Mouse (Mus musculus): ENCODE data around the gene Hist1h4n. TPM values are rescaled to one million over a fixed set of nuclear protein-coding genes. Genes with fewer than 3 reads are reported as not detected.
"Not testable (repeated sequence)": the region's sequence is repeated elsewhere in the genome, so short reads cannot be mapped to it uniquely, and the experiment has no call there.

The Hist1h4n gene
- polyA plus RNA-seq, 1 experiment: 38.8 TPM

DNA sequence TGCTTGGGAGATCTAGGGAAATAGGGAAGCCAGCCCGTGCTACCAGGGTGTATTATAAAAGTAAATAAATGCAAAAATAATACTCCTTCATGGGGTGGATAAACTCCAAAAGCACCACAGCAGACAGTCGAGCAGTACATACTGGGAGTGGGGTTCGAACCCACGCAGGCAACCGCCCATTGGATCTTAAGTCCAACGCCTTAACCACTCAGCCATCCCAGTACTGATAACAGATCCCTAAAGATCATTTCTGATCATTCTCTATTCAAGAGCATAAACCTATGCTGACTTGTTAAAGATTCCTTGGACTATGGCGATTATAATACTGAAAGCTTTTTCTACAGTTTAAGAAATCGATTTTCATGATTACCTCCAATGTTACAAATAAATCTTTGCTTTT lies 15.9 kb upstream of the Hist1h4n start:
- no peaks in the 10 kb centered on the region for H3K36me3 ChIP-seq (ENCODE audit: control insufficient read depth, insufficient read depth, low read length)
- TF ChIP-seq CTCF (IDR thresholded peaks at IDR 0.05; ENCODE audit: control insufficient read depth, insufficient read depth, insufficient replicate concordance, low read depth, low read length): no peak
- TF ChIP-seq POLR2A (IDR thresholded peaks at IDR 0.05; ENCODE audit: control insufficient read depth, low read depth, low read length): no peak
- H3K27ac ChIP-seq (ENCODE audit: control insufficient read depth, insufficient read depth, low read depth, low read length): no peak overlapping the region
- H3K4me3 ChIP-seq (ENCODE audit: control insufficient read depth, low read depth, low read length): no peak overlapping the region
- no peaks in the 10 kb centered on the region for H3K27me3 ChIP-seq (ENCODE audit: control insufficient read depth, insufficient read depth, low read length)
- H3K4me1 ChIP-seq (ENCODE audit: control insufficient read depth, insufficient read depth, low read length): no peaks in the 10 kb centered on the region

DNA sequence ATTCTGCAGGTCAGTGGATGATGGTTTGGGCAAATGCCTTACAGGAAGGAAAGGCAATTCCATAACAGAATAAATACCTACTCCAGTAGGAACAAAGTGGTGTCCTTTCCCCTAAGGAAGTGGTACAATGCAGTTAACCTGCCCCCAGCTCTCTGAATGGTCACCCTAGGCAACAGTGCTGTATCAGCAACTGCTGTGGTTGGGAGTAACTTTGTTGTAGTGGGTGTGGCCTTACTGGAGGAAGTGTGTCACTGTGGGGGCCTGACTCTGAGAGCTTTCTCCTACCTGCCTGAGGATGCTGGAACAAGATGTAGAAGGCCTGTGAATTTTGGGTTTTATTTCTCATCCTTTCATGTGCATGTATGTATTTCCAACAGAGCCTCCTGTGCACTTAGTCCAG lies 14.4 kb upstream of the Hist1h4n start:
- not testable (repeated sequence) for H3K27me3 ChIP-seq (ENCODE audit: control insufficient read depth, insufficient read depth, low read length); H3K36me3 ChIP-seq (ENCODE audit: control insufficient read depth, insufficient read depth, low read length); H3K4me1 ChIP-seq (ENCODE audit: control insufficient read depth, insufficient read depth, low read length); H3K27ac ChIP-seq (ENCODE audit: control insufficient read depth, insufficient read depth, low read depth, low read length); H3K4me3 ChIP-seq (ENCODE audit: control insufficient read depth, low read depth, low read length)

DNA sequence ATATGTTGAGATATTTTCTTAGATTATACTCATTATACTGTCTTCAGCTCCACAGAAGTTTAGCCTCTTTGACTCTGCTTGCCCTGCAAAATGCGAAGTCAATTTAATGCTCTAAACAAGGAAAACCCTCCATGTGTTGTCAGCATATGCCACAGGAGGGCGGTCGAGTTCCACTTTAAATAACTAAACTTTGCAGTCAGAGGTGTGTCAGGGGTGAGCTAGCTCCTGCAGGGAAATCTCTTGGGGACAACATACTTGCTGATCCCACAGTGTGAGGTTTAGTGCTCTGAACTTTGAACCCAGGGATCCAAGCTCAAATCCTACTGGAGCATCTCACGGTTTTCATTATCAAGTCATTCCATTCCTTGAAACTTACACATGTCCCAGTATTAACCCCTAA lies 8.5 kb upstream of the Hist1h4n start:
- H3K27ac ChIP-seq (ENCODE audit: control insufficient read depth, insufficient read depth, low read depth, low read length); H3K27me3 ChIP-seq (ENCODE audit: control insufficient read depth, insufficient read depth, low read length); H3K36me3 ChIP-seq (ENCODE audit: control insufficient read depth, insufficient read depth, low read length); H3K4me3 ChIP-seq (ENCODE audit: control insufficient read depth, low read depth, low read length); H3K4me1 ChIP-seq (ENCODE audit: control insufficient read depth, insufficient read depth, low read length): not testable (repeated sequence)

DNA sequence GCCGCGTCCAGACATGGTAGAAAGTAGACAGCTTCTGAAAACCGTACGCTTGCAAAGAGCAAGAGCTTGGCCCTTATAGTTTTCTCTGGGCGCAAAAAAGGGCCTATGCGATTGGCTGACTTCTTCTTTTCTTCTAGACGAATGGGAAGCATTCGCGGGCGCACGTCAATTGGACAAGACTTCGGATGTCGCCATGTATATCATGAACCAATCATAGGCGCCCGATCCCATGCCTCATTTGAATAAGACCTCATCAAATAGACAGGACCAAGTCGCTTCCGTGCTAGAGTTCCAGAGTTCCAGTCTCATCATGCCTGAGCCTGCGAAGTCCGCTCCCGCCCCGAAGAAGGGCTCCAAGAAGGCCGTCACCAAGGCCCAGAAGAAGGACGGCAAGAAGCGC lies 1.5 kb upstream of the Hist1h4n start, which contains the start of the genes Hist1h2ap and Hist1h2br:
Hist1h2ap (minus strand) TSS at position 47 of the 400 bp plus-strand sequence.
Hist1h2br (plus strand) TSS at position 283 of the 400 bp plus-strand sequence.
- H3K27me3 ChIP-seq (ENCODE audit: control insufficient read depth, insufficient read depth, low read length); H3K36me3 ChIP-seq (ENCODE audit: control insufficient read depth, insufficient read depth, low read length); H3K27ac ChIP-seq (ENCODE audit: control insufficient read depth, insufficient read depth, low read depth, low read length); H3K4me1 ChIP-seq (ENCODE audit: control insufficient read depth, insufficient read depth, low read length); H3K4me3 ChIP-seq (ENCODE audit: control insufficient read depth, low read depth, low read length): not testable (repeated sequence)

DNA sequence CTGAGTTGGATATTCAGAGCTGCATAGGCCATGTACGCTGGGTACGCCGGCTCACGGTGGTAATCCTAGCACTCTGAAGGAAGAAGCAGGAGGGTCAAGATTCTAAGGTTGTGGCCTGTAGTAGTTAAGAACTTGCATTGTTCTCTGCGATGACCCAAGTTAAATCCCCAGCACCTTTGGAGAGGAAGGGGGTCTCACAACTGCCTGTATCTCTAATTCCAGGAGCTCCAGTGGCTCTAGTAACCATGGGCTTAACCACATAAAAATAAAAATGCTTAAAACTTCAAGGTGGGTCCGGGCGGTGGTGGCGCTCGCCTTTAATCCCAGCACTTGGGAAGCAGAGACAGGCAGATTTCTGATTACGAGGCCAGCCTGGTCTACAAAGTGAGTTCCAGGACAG lies 1.7 kb downstream of the Hist1h4n start:
- TF ChIP-seq CTCF (IDR thresholded peaks at IDR 0.05; ENCODE audit: control insufficient read depth, insufficient read depth, insufficient replicate concordance, low read depth, low read length): no peak
- no peak for TF ChIP-seq POLR2A (IDR thresholded peaks at IDR 0.05; ENCODE audit: control insufficient read depth, low read depth, low read length)
- no peaks in the 10 kb centered on the region for H3K27me3 ChIP-seq (ENCODE audit: control insufficient read depth, insufficient read depth, low read length)
- 0 out of 2 replicates have a peak overlapping the region, but pooled peaks have one; percentile 44 for H3K27ac ChIP-seq (ENCODE audit: control insufficient read depth, insufficient read depth, low read depth, low read length)
- no peak overlapping the region for H3K4me3 ChIP-seq (ENCODE audit: control insufficient read depth, low read depth, low read length)
- no peaks in the 10 kb centered on the region for H3K36me3 ChIP-seq (ENCODE audit: control insufficient read depth, insufficient read depth, low read length)
- H3K4me1 ChIP-seq (ENCODE audit: control insufficient read depth, insufficient read depth, low read length): no peaks in the 10 kb centered on the region; the same call in 1 of the 2 replicates

DNA sequence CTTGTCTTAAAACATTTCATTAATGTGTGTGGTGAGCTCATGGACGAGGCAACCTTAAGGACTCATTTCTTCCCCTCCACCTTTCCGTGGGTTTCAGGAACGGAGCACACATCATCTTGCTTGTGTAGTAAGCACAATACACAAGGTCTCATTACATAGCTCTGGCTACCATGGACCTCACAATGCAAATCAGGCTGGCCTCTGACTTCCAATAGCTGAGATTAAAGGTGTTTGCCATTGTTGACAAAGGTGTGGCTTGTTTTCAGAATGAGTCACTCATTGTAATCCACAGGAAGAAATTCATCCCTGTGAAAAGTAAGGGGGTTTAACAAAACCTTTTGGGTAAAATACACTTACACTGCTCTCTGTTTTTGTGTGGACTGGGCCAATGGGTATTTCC lies 3.5 kb downstream of the Hist1h4n start:
- no peaks in the 10 kb centered on the region for H3K27me3 ChIP-seq (ENCODE audit: control insufficient read depth, insufficient read depth, low read length)
- H3K4me3 ChIP-seq (ENCODE audit: control insufficient read depth, low read depth, low read length): no peak overlapping the region
- H3K36me3 ChIP-seq (ENCODE audit: control insufficient read depth, insufficient read depth, low read length): no peaks in the 10 kb centered on the region
- TF ChIP-seq POLR2A (IDR thresholded peaks at IDR 0.05; ENCODE audit: control insufficient read depth, low read depth, low read length) (no peak), CTCF (IDR thresholded peaks at IDR 0.05; ENCODE audit: control insufficient read depth, insufficient read depth, insufficient replicate concordance, low read depth, low read length) (no peak)
- no peak overlapping the region for H3K27ac ChIP-seq (ENCODE audit: control insufficient read depth, insufficient read depth, low read depth, low read length)
- H3K4me1 ChIP-seq (ENCODE audit: control insufficient read depth, insufficient read depth, low read length): no peaks in the 10 kb centered on the region; the same call in 1 of the 2 replicates

DNA sequence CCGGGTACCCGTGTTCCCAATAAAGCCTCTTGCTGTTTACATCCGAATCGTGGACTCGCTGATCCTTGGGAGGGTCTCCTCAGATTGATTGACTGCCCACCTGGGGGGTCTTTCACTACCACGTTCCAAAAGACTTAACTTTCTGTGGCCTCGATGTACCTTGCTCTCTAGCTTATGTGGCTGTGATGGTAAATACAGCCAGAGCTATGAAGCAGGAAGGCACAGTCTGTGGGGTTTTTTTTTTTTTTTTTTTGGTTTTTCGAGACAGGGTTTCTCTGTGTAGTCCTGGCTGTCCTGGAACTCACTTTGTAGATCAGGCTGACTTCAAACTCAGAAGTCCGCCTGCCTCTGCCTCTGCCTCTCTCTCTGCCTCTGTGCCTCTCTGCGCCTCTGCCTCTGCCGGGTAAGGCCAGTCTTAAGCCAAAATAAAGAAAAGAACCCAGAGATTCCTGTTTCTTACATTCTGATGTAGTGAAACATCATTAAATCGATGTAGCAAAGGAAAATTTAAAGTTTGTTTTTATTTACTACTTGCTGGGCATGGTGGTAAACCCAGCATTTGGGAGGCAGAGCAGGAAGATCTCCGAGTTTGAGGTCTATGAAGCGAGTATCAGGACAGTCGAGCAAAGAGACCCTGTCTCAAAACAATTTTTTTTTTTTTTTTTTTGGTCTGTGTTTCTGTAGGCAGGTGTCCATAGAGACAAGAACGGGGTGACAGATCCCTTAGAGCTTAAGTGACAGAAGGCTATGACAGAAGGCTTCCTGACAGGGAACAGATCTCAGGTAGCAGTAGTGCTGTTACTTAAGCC lies 11.7 kb downstream of the Hist1h4n start:
- H3K4me3 ChIP-seq (ENCODE audit: control insufficient read depth, low read depth, low read length); H3K36me3 ChIP-seq (ENCODE audit: control insufficient read depth, insufficient read depth, low read length); H3K27ac ChIP-seq (ENCODE audit: control insufficient read depth, insufficient read depth, low read depth, low read length); H3K4me1 ChIP-seq (ENCODE audit: control insufficient read depth, insufficient read depth, low read length); H3K27me3 ChIP-seq (ENCODE audit: control insufficient read depth, insufficient read depth, low read length): not testable (repeated sequence)

DNA sequence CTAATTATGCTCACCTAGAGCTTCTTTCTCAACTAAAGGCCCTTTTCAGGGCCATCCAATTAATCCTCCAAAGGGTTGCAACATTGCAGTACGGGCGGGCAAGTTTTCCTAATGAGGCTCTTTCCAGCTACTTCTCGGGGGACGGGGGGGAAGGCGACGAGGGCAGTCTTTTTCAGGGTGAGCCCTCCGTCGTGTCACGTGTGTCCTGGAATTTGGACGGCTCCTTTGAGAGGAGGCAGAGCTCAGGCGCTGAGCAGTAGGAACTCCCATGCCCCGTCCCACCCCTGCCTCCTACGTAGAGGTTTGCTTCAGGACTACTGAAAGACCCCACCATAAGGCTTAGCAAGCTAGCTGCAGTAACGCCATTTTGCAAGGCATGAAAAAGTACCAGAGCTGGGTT lies 19.9 kb downstream of the Hist1h4n start:
- not testable (repeated sequence) for H3K27ac ChIP-seq (ENCODE audit: control insufficient read depth, insufficient read depth, low read depth, low read length); H3K4me1 ChIP-seq (ENCODE audit: control insufficient read depth, insufficient read depth, low read length)

DNA sequence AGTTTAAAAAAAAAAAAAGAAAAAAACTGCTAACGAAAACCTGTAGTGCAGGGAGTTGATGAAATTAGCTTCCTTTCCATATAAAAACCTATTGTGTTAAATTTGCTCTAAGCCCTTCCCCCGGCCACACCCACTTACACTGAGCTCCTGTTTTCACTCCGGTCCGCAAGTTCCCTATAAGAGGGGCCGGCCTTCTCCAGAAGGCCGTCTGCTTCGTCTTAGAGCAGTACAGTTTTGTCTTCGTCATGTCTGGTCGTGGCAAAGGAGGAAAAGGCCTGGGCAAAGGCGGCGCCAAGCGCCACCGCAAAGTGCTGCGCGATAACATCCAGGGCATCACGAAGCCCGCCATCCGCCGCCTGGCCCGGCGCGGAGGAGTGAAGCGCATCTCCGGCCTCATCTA lies 20.5 kb downstream of the Hist1h4n start, which contains the start of gene Hist1h4m:
Hist1h4m (plus strand) TSS at position 208 of the 400 bp plus-strand sequence.
- not testable (repeated sequence) for H3K4me3 ChIP-seq (ENCODE audit: control insufficient read depth, low read depth, low read length)

More for the DNA sequence above, 19.9 kb downstream of the Hist1h4n start:
- H3K36me3 ChIP-seq (ENCODE audit: control insufficient read depth, insufficient read depth, low read length); H3K27me3 ChIP-seq (ENCODE audit: control insufficient read depth, insufficient read depth, low read length); H3K4me3 ChIP-seq (ENCODE audit: control insufficient read depth, low read depth, low read length): not testable (repeated sequence)

DNA sequence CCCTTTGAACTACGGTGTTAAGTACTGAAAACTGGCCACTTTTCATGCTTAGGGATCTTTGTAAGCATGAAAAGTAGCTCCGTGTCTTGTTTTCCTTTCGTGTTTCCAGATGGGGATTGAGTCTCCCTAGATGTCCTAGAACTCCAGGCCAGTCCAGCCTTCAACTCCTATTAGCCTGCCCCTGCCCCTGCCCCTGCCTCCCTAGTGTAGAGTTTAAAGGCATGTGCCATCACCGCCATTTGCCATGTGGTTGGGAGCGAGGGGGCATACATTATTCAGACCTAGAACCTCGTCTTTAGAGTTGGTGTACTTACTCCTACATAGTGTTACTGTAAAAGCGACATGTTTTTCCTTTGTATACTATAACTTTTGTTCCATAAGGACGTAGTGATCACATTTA lies 20.9 kb downstream of the Hist1h4n start:
- H3K4me1 ChIP-seq (ENCODE audit: control insufficient read depth, insufficient read depth, low read length); H3K27ac ChIP-seq (ENCODE audit: control insufficient read depth, insufficient read depth, low read depth, low read length); H3K27me3 ChIP-seq (ENCODE audit: control insufficient read depth, insufficient read depth, low read length); H3K4me3 ChIP-seq (ENCODE audit: control insufficient read depth, low read depth, low read length); H3K36me3 ChIP-seq (ENCODE audit: control insufficient read depth, insufficient read depth, low read length): not testable (repeated sequence)

More for the DNA sequence above, 20.5 kb downstream of the Hist1h4n start, which contains the start of gene Hist1h4m:
- H3K27ac ChIP-seq (ENCODE audit: control insufficient read depth, insufficient read depth, low read depth, low read length); H3K4me1 ChIP-seq (ENCODE audit: control insufficient read depth, insufficient read depth, low read length); H3K27me3 ChIP-seq (ENCODE audit: control insufficient read depth, insufficient read depth, low read length); H3K36me3 ChIP-seq (ENCODE audit: control insufficient read depth, insufficient read depth, low read length): not testable (repeated sequence)

DNA sequence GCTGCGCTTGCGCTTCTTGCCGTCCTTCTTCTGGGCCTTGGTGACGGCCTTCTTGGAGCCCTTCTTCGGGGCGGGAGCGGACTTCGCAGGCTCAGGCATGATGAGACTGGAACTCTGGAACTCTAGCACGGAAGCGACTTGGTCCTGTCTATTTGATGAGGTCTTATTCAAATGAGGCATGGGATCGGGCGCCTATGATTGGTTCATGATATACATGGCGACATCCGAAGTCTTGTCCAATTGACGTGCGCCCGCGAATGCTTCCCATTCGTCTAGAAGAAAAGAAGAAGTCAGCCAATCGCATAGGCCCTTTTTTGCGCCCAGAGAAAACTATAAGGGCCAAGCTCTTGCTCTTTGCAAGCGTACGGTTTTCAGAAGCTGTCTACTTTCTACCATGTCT lies 21.9 kb downstream of the Hist1h4n start, which contains the start of the genes Hist1h2bq and Hist1h2ao:
Hist1h2bq (minus strand) TSS at position 125 of the 400 bp plus-strand sequence.
Hist1h2ao (plus strand) TSS at position 393 of the 400 bp plus-strand sequence.
- not testable (repeated sequence) for H3K4me1 ChIP-seq (ENCODE audit: control insufficient read depth, insufficient read depth, low read length)

More for the DNA sequence above, 21.9 kb downstream of the Hist1h4n start, which contains the start of the genes Hist1h2bq and Hist1h2ao:
- not testable (repeated sequence) for H3K27me3 ChIP-seq (ENCODE audit: control insufficient read depth, insufficient read depth, low read length); H3K4me3 ChIP-seq (ENCODE audit: control insufficient read depth, low read depth, low read length); H3K27ac ChIP-seq (ENCODE audit: control insufficient read depth, insufficient read depth, low read depth, low read length); H3K36me3 ChIP-seq (ENCODE audit: control insufficient read depth, insufficient read depth, low read length)
